Mouse (Mus musculus): ENCODE measurements around the gene Tsn. TPM values are rescaled to one million over a fixed set of nuclear protein-coding genes. Genes with fewer than 3 reads are reported as not detected.

Gene Tsn
- total RNA-seq, 2 experiments from 2014 or later = 100 to 112 TPM

DNA sequence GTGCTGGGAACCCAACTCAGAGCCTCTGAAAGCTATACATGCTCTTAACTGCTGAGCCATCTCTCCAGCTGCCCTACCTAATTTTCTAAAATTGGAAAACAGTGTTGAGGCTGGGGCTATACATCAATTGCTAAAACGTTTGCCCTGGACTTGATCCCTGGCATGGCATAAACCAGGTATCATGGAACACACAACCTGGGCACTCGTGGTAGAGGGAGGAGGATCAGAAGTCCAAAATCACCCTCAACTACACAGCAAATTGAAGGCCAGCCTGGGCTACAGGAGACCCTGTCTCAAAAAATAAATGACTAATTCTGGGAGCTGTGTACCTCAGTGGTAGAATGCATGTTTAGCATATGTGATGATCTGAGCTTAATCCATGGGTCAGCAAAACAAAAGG, 13.8 kb downstream of the Tsn start:
- Histone ChIP-seq H3K27ac (no peak overlapping the region), H3K4me3 (no peak overlapping the region)
- DNase-seq (ENCODE audit: low spot score in 2 of 2) = no peak
- TF ChIP-seq CTCF (conservative IDR thresholded peaks at IDR 0.05) = no peak

- H3K27ac ChIP-seq = no peak overlapping the region
- DNase-seq (ENCODE audit: low spot score in 2 of 2) = no peak
- no peak overlapping the region for H3K4me3 ChIP-seq
- no peak for TF ChIP-seq CTCF (conservative IDR thresholded peaks at IDR 0.05)
These were observed 14.9 kb downstream of the Tsn start for GRCm38 (mm10) chr1:118296673-118297072.

DNA sequence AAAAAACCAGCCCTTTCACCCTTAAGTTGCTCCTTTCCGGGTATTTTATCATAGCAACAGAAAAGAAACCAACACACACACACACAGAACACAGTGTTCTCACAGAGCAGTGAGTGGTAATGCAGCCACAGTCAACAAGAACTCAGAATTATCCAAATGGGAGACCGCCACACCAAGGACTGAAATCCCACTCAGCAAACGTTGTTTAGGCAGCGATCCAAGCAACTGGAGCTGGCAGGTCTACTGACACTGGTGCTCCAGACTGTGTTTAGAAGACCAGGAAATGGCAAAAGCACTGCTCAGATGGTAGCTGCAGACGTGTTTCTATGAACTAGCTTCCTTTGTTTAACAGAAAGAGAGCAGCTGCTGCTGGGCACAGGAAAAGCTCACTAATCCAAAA, 16.7 kb downstream of the Tsn start:
- Histone ChIP-seq H3K4me3 (no peak overlapping the region), H3K27ac (peak overlapping the region; percentile 61; the same call in 1 of the 2 replicates)
- DNase-seq (ENCODE audit: low spot score in 2 of 2) = peak; percentile 38 to 45
- no peak for TF ChIP-seq CTCF (conservative IDR thresholded peaks at IDR 0.05)

DNA sequence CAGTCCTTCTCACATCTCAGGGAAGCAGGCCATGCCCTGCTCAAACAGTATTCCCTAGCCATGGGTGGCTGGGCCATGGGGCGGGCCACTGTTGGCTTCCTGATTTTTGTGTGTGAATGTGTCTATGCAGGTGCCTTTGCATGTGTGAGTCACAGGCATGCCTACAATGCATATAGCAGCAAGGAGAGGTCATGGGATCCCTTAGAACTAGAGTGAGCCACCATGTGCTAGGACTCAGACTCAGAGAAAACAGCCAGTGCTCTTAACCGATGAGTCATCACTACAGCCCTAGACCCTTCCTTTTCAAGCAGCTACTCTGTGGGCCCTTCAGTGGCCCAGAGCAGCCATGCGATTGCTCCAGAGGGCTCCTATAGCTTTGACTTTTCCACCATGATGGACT, 17.3 kb downstream of the Tsn start:
- H3K4me3 ChIP-seq = no peak overlapping the region
- TF ChIP-seq CTCF (conservative IDR thresholded peaks at IDR 0.05) = no peak
- DNase-seq (ENCODE audit: low spot score in 2 of 2) = no peak
- no peak overlapping the region for H3K27ac ChIP-seq

DNA sequence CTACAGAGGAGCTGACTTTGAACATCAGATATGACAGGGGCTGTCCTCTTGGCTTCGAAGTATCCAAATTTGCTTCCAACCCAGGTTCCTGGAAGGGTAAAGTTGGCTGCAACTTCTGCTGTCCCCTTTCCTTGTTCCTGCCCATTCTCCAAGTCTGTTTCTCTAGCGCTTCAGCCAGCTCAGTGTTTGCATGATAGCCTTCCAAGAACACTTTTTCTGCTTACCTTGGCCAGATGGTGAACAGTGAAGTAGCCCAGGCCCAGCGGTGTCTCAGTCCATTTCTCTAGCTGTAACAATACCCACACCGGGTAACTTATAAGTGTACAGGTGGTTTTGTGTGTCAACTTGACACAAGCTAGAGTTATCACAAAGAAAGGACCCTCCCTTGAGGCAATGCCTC, 19.2 kb downstream of the Tsn start:
- H3K27ac ChIP-seq = no peak overlapping the region
- TF ChIP-seq CTCF (conservative IDR thresholded peaks at IDR 0.05) = no peak
- no peak for DNase-seq (ENCODE audit: low spot score in 2 of 2)
- H3K4me3 ChIP-seq = no peak overlapping the region

GRCm38 (mm10) chr1:118275139-118275538, 36.4 kb downstream of the Tsn start:
- H3K27ac ChIP-seq = no peak overlapping the region
- no peak overlapping the region for H3K4me3 ChIP-seq
- no peak for DNase-seq (ENCODE audit: low spot score in 2 of 2)
- TF ChIP-seq CTCF (conservative IDR thresholded peaks at IDR 0.05) = peak; percentile 78

- H3K4me3 ChIP-seq = no peak overlapping the region
- no peak for TF ChIP-seq CTCF (conservative IDR thresholded peaks at IDR 0.05)
- no peak for DNase-seq (ENCODE audit: low spot score in 2 of 2)
- H3K27ac ChIP-seq = no peak overlapping the region
These were observed 59.6 kb downstream of the Tsn start for GRCm38 (mm10) chr1:118251931-118252330.

Other genes starting within 250 kb of the Tsn start
- not detected for gene Gm29106, start 135.2 kb downstream of the Tsn start, total RNA-seq (2021)
- 10 to 100 TPM; 24.7 to 25.9 TPM for gene Nifk, start 10.1 kb upstream of the Tsn start, total RNA-seq (2021)
- 100 to 1,000 TPM in 1 of 2 experiments, 10 to 100 TPM in 1; 92.5 to 102 TPM for gene Clasp1, start 77.3 kb upstream of the Tsn start, total RNA-seq (2021)